Mouse (Mus musculus) limb, embryonic 11.5 days (tissue): ENCODE measurements around the gene Nexn. TPM values are rescaled to one million over a fixed set of nuclear protein-coding genes. Genes with fewer than 3 reads are reported as not detected.

Experiments
- ATAC-seq: fragments of 200-750 bp; cut with Nextera tagmentation; 2 replicates; pipeline ENCODE4 v1.8.0; 2017; ENCODE audit warnings: low read depth; ENCODE audit not compliant: insufficient number of reproducible peaks, low FRiP score, low TSS enrichment
- DNase-seq: peaks from one replicate; pipeline ENCODE4 v3.0.0-alpha.2; 2015; ENCODE audit warnings: low spot score
- H3K27ac ChIP-seq: fragments of 300-500 bp; sonication (generic); replicated peaks from 2 replicates; pipeline ENCODE4 v1.5.1; 2014; ENCODE audit warnings: low read depth, mild to moderate bottlenecking, low read length
- H3K27me3 ChIP-seq: fragments of 300-500 bp; sonication (generic); 2 replicates; pipeline ENCODE4 v1.6.1; 2014; ENCODE audit warnings: mild to moderate bottlenecking, low read length, mixed read lengths; ENCODE audit not compliant: control insufficient read depth, insufficient read depth
- H3K36me3 ChIP-seq: fragments of 300-500 bp; sonication (generic); 2 replicates; pipeline ENCODE4 v1.6.1; 2014; ENCODE audit warnings: mild to moderate bottlenecking, low read length, moderate library complexity, mixed read lengths; ENCODE audit not compliant: control insufficient read depth, insufficient read depth
- H3K4me1 ChIP-seq: fragments of 300-500 bp; sonication (generic); 2 replicates; pipeline ENCODE4 v1.6.1; 2014; ENCODE audit warnings: low read length, mixed read lengths; ENCODE audit not compliant: control insufficient read depth, insufficient read depth
- H3K4me2 ChIP-seq: fragments of 300-500 bp; sonication (generic); 2 replicates; pipeline ENCODE4 v1.6.1; 2014; ENCODE audit warnings: low read depth, mild to moderate bottlenecking, moderate library complexity; ENCODE audit not compliant: severe bottlenecking
- H3K4me3 ChIP-seq: fragments of 300-500 bp; sonication (generic); 2 replicates; pipeline ENCODE4 v1.5.1; 2014; ENCODE audit warnings: low read depth, low read length
- H3K9ac ChIP-seq: fragments of 300-500 bp; sonication (generic); 2 replicates; pipeline ENCODE4 v1.6.1; 2014; ENCODE audit warnings: mild to moderate bottlenecking, low read length
- H3K9me3 ChIP-seq: fragments of 300-500 bp; sonication (generic); 2 replicates; pipeline ENCODE4 v1.6.1; 2016; ENCODE audit warnings: low read length; ENCODE audit not compliant: control insufficient read depth
- WGBS: fragments of 180-500 bp; shearing (Covaris S2); extraction: QIAGEN DNeasy Blood & Tissue Kit; methylation state at CpG from one replicate; pipeline ENCODE4 v1.1.7; 2014; 5-methylcytosine and 5-hydroxymethylcytosine counted together
- polyA plus RNA-seq: library from polyadenylated mRNA; unstranded; fragments of >200 nt; fragmentation: Nextera tagmentation; extraction: Ambion mirVana; gene quantifications from 2 replicates; pipeline ENCODE4 v1.2.1, GENCODE M21; 2014

Gene Nexn
- polyA plus RNA-seq, 1 experiment from 2014 or later: 8.7 TPM

DNA sequence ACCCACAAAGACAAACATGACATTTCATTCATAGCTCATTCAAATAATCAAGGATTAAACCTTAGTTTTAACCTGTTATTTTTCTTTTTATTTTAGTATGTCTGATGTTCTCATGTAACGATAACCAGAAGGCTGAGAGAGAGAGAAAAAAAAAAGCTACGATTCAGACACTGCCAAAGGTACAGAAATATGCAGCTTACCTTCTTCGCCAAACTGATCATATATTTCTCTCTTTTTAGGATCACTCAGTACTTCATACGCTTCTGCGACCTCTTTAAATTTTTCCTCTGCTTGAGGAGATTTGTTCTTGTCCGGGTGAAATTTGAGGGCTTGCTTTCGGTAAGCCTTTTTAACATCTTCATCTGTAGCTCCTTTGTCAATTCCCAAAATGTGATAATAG is 73.0 kb downstream of the Nexn start:
- WGBS: 21% methylated on average over 7 of the region's 7 CpGs
- H3K27me3 ChIP-seq: no peaks in the 10 kb centered on the region
- H3K36me3 ChIP-seq: no peaks in the 10 kb centered on the region

GRCm38 (mm10) chr3:152192238-152192931 is 73.8 kb downstream of the Nexn start:
- H3K27me3 ChIP-seq: no peaks in the 10 kb centered on the region
- WGBS: 32% methylated on average over 10 of the region's 11 CpGs
- DNase-seq (no peak), ATAC-seq (peak; percentile 7; the same call in 1 of the 2 replicates)
- peak overlapping the region; percentile 49 for H3K9ac ChIP-seq
- peak overlapping the region; percentile 48 for H3K27ac ChIP-seq
- no peaks in the 10 kb centered on the region for H3K4me1 ChIP-seq
- H3K4me3 ChIP-seq: peak overlapping the region; percentile 31
- H3K4me2 ChIP-seq: peak overlapping the region; percentile 41
- H3K9me3 ChIP-seq: no peaks in the 10 kb centered on the region
- H3K36me3 ChIP-seq: no peaks in the 10 kb centered on the region

More for the DNA sequence above, 73.0 kb downstream of the Nexn start:
- no peak for DNase-seq
- Histone ChIP-seq H3K4me2 (peak overlapping the region; percentile 52), H3K4me3 (peak overlapping the region; percentile 49), H3K9me3 (no peaks in the 10 kb centered on the region), H3K9ac (peak overlapping the region; percentile 62), H3K4me1 (no peaks in the 10 kb centered on the region), H3K27ac (peak overlapping the region; percentile 38; the same call in 1 of the 2 replicates)
- ATAC-seq: no peak

DNA sequence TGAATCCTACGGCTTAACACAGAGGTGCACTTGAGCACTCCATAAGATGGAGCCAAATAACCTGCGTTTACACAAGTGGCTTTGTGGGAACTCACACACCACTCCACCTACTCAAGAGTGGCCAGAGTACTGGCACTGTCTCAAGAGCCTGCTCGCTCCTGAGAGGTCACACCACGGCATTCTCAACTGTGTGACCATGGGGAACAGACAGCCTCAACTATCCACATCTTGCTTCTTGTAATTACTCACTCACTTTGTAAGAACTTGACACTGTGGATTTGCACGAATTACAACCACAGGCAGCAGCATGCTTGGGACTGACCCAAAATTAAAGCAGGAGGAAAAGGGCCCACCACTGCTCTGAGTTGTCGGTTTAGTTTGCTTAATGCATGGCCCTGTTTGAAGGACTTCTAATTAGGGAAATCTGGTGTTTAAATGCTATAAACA is 74.3 kb downstream of the Nexn start:
- peak; percentile 59 for ATAC-seq
- H3K27ac ChIP-seq: peak overlapping the region; percentile 48
- H3K9ac ChIP-seq: peak overlapping the region; percentile 49
- H3K4me2 ChIP-seq: peak overlapping the region; percentile 41
- no peaks in the 10 kb centered on the region for H3K36me3 ChIP-seq
- no peaks in the 10 kb centered on the region for H3K27me3 ChIP-seq
- peak; percentile 60 for DNase-seq
- peak overlapping the region; percentile 31 for H3K4me3 ChIP-seq
- H3K9me3 ChIP-seq: no peaks in the 10 kb centered on the region
- WGBS: 20% methylated on average over 6 of the region's 6 CpGs
- no peaks in the 10 kb centered on the region for H3K4me1 ChIP-seq

DNA sequence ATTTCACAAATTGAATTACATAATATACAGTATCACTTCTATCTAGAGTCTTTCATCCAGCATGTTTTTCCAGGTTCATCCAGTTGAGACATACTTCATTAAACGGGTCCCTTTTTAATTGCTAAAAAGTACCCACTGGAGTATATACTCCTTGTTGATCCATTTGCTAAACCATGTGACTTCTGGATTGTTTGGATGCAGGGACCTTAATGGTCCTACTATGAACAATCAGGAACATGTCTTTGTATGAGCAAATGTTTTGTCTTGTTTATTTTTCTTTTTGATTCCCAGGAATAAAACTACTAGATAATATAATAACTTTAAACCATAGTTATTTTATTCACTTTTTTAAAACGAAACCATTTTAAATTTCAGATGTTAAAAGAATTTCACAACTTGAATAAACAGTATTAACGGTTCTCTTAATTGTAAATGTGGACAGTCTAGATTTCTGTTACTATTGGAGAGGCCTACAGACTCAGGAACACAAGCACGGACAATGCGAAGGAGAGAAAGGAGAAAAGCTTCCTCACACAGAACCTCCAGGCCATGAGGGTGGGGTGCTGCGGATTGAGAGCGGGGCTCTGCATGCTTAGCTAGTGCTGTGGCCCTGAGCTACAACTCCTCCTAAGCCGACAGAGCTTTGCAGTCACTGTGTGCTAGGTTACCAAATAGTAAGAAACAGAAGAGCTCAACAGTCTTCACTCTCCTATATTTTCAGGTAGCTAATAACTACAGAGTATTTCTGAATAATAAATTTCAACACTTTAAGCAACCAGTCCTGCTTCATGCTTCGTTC is 75.3 kb downstream of the Nexn start:
- H3K27ac ChIP-seq: no peak overlapping the region
- H3K4me1 ChIP-seq: no peaks in the 10 kb centered on the region
- no peaks in the 10 kb centered on the region for H3K9me3 ChIP-seq
- H3K36me3 ChIP-seq: peaks cover 2% of the 10 kb centered on the region; the same call in 1 of the 2 replicates
- DNase-seq (no peak), ATAC-seq (no peak)
- peak overlapping the region; percentile 1; the same call in 1 of the 2 replicates for H3K4me3 ChIP-seq
- WGBS: 84% methylated on average over 9 of the region's 9 CpGs
- H3K27me3 ChIP-seq: no peaks in the 10 kb centered on the region
- H3K4me2 ChIP-seq: peak overlapping the region; percentile 24
- no peak overlapping the region for H3K9ac ChIP-seq

DNA sequence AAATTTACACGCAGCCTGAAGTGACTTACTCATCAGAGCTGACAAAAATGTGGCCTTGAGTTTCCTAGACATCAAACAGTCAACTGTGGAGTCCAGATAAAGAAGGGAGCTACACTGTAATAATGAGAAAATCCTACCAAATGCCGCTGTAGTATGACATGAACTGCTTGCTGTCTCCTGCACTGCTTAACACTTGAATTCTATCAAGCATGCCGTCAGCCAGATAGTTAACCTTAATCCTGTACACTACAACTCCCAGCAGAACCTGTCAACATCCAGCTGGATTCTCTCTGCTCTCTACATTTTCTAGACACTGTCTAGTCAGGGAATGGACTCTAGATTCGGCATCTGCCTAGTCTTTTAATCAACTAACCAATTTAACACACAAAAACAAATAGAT is 76.8 kb downstream of the Nexn start:
- H3K4me1 ChIP-seq: no peaks in the 10 kb centered on the region
- no peaks in the 10 kb centered on the region for H3K9me3 ChIP-seq
- no peak overlapping the region for H3K4me2 ChIP-seq
- WGBS: 73% methylated on average over 4 of the region's 4 CpGs
- no peak overlapping the region for H3K27ac ChIP-seq
- H3K36me3 ChIP-seq: peaks cover 2% of the 10 kb centered on the region; the same call in 1 of the 2 replicates
- H3K27me3 ChIP-seq: no peaks in the 10 kb centered on the region
- no peak overlapping the region for H3K4me3 ChIP-seq
- ATAC-seq (no peak), DNase-seq (no peak)
- H3K9ac ChIP-seq: no peak overlapping the region

Other genes with a start within 250 kb of the Nexn start
- 3.0 and 3.3 TPM in 2 replicates for gene Gipc2, start 100.1 kb downstream of the Nexn start, polyA plus RNA-seq
- gene Dnajb4, start 56.0 kb downstream of the Nexn start, polyA plus RNA-seq: 32.4 and 33.2 TPM in 2 replicates
- 452 and 482 TPM in 2 replicates for gene Fubp1, start 55.9 kb downstream of the Nexn start, polyA plus RNA-seq
- 21.4 and 21.8 TPM in 2 replicates for gene Miga1, start 74.1 kb upstream of the Nexn start, polyA plus RNA-seq
- gene Usp33, start 80.1 kb upstream of the Nexn start, polyA plus RNA-seq: 55.7 and 56.8 TPM in 2 replicates
- 68.2 and 68.7 TPM in 2 replicates for gene Zzz3, start 129.1 kb upstream of the Nexn start, polyA plus RNA-seq